Mouse (Mus musculus): ENCODE measurements around the gene Sele. TPM values are rescaled to one million over a fixed set of nuclear protein-coding genes. Genes with fewer than 3 reads are reported as not detected.

The Sele gene
- polyA plus RNA-seq, 1 experiment from 2014 or later, result not detected

DNA sequence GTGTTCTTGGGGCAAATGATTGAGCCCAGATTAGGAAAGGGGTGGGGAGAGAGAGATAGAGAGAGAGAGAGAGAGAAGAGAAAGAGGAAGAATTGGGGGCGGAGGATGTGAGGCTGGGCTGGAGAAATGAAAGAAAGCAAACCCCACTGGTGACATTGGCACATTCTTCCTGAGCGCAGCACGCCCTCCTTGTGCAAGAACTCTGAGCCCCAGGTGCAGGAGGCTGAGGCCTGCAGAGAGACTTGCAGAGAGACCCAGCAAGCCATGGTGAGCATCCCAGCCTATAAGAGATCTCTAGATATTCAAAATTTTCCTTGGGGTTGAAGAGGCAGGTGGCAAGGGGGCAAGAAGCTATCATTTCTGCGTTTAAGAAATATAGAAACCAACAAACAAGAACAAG lies 13.9 kb downstream of the Sele start, which contains the start of gene Sell:
Gene Sell (plus strand): TSS at position 58 of the 400 bp plus-strand sequence.
- ATAC-seq (ENCODE audit: insufficient number of reproducible peaks, low FRiP score, low TSS enrichment, low read depth) (no peak), DNase-seq (ENCODE audit: low spot score) (no peak)
- Histone ChIP-seq H3K27ac (replicated peaks; ENCODE audit: low read depth, low read length) (no peak within 1 kb of the TSS), H3K9ac (ENCODE audit: low read length) (no peak within 1 kb of the TSS), H3K4me2 (ENCODE audit: low read depth, severe bottlenecking) (no peak within 1 kb of the TSS), H3K9me3 (ENCODE audit: control insufficient read depth, low read length) (no peaks in the 10 kb centered on the region), H3K27me3 (ENCODE audit: control insufficient read depth, insufficient read depth, low read length) (no peaks in the 10 kb centered on the region), H3K4me1 (ENCODE audit: control insufficient read depth, insufficient read depth, low read length) (no peaks in the 10 kb centered on the region), H3K4me3 (ENCODE audit: low read depth, low read length) (no peak within 1 kb of the TSS), H3K36me3 (ENCODE audit: control insufficient read depth, insufficient read depth, low read length) (no peaks in the 10 kb centered on the region)
- WGBS, result 73% methylated on average over 4 of the region's 4 CpGs

DNA sequence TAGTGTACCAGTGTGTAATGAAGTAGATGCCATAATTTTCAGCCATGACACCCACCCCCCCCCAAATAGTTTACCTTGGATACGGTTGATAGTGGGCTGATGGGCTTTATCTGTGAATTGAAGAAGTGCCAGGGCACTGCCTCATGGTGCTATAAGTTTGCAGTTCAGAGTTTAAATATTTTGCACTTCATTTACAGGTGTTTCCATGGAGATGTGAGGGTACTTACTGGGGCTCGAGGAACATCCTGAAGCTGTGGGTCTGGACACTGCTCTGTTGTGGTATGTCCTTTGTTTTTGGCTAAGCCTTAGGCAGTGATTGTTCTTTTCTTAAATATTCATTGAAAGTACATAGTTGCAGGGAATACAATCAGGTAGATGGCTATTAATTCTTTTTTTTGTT lies 14.8 kb downstream of the Sele start:
- Histone ChIP-seq H3K9ac (ENCODE audit: low read length) (no peak overlapping the region), H3K9me3 (ENCODE audit: control insufficient read depth, low read length) (no peaks in the 10 kb centered on the region), H3K27me3 (ENCODE audit: control insufficient read depth, insufficient read depth, low read length) (no peaks in the 10 kb centered on the region), H3K4me2 (ENCODE audit: low read depth, severe bottlenecking) (no peak overlapping the region), H3K4me1 (ENCODE audit: control insufficient read depth, insufficient read depth, low read length) (no peaks in the 10 kb centered on the region), H3K36me3 (ENCODE audit: control insufficient read depth, insufficient read depth, low read length) (no peaks in the 10 kb centered on the region), H3K4me3 (ENCODE audit: low read depth, low read length) (no peak overlapping the region), H3K27ac (replicated peaks; ENCODE audit: low read depth, low read length) (no peak overlapping the region)
- WGBS, result 74% methylated on average over 2 of the region's 2 CpGs
- ATAC-seq (ENCODE audit: insufficient number of reproducible peaks, low FRiP score, low TSS enrichment, low read depth) (no peak), DNase-seq (ENCODE audit: low spot score) (no peak)

- Histone ChIP-seq H3K27me3 (ENCODE audit: control insufficient read depth, insufficient read depth, low read length) (no peaks in the 10 kb centered on the region), H3K36me3 (ENCODE audit: control insufficient read depth, insufficient read depth, low read length) (no peaks in the 10 kb centered on the region), H3K4me3 (ENCODE audit: low read depth, low read length) (no peak overlapping the region), H3K9me3 (ENCODE audit: control insufficient read depth, low read length) (no peaks in the 10 kb centered on the region), H3K27ac (replicated peaks; ENCODE audit: low read depth, low read length) (no peak overlapping the region), H3K4me2 (ENCODE audit: low read depth, severe bottlenecking) (no peak overlapping the region), H3K4me1 (ENCODE audit: control insufficient read depth, insufficient read depth, low read length) (no peaks in the 10 kb centered on the region), H3K9ac (ENCODE audit: low read length) (no peak overlapping the region)
- no peak for ATAC-seq (ENCODE audit: insufficient number of reproducible peaks, low FRiP score, low TSS enrichment, low read depth)
- WGBS, result 67% methylated on average over 3 of the region's 3 CpGs
- DNase-seq (ENCODE audit: low spot score), result no peak
Observed at GRCm38 (mm10) chr1:164063745-164064144, 15.7 kb downstream of the Sele start.

GRCm38 (mm10) chr1:164069261-164069660 lies 21.2 kb downstream of the Sele start:
- no peaks in the 10 kb centered on the region for H3K36me3 ChIP-seq (ENCODE audit: control insufficient read depth, insufficient read depth, low read length)
- H3K27me3 ChIP-seq (ENCODE audit: control insufficient read depth, insufficient read depth, low read length), result no peaks in the 10 kb centered on the region
- H3K4me3 ChIP-seq (ENCODE audit: low read depth, low read length), result no peak overlapping the region
- H3K4me2 ChIP-seq (ENCODE audit: low read depth, severe bottlenecking), result no peak overlapping the region
- no peak overlapping the region for H3K27ac ChIP-seq (replicated peaks; ENCODE audit: low read depth, low read length)
- no peaks in the 10 kb centered on the region for H3K9me3 ChIP-seq (ENCODE audit: control insufficient read depth, low read length)
- H3K9ac ChIP-seq (ENCODE audit: low read length), result no peak overlapping the region
- DNase-seq (ENCODE audit: low spot score), result no peak
- H3K4me1 ChIP-seq (ENCODE audit: control insufficient read depth, insufficient read depth, low read length), result no peaks in the 10 kb centered on the region
- ATAC-seq (ENCODE audit: insufficient number of reproducible peaks, low FRiP score, low TSS enrichment, low read depth), result no peak

DNA sequence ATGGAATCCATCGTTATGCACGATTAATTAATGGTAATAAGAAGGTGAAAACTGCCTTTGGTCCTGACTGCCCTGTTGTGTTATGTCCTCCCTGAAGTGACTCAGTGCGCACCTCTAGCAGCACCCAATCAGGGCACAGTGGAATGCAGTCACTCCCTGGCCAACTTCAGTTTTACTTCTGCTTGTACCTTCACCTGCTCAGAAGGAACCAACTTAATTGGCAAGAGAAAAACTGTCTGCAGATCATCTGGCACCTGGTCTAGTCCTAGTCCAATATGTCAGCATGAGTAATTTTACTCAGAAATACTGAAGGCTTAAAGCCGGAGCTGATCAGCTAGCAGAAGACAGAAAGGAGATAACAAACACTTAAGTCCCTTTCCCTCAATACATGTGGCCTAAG lies 22.4 kb downstream of the Sele start:
- Histone ChIP-seq H3K9me3 (ENCODE audit: control insufficient read depth, low read length) (no peaks in the 10 kb centered on the region), H3K4me1 (ENCODE audit: control insufficient read depth, insufficient read depth, low read length) (no peaks in the 10 kb centered on the region), H3K36me3 (ENCODE audit: control insufficient read depth, insufficient read depth, low read length) (no peaks in the 10 kb centered on the region), H3K27me3 (ENCODE audit: control insufficient read depth, insufficient read depth, low read length) (no peaks in the 10 kb centered on the region), H3K4me2 (ENCODE audit: low read depth, severe bottlenecking) (no peak overlapping the region), H3K9ac (ENCODE audit: low read length) (no peak overlapping the region), H3K27ac (replicated peaks; ENCODE audit: low read depth, low read length) (no peak overlapping the region), H3K4me3 (ENCODE audit: low read depth, low read length) (no peak overlapping the region)
- 87% methylated on average over 4 of the region's 4 CpGs for WGBS
- ATAC-seq (ENCODE audit: insufficient number of reproducible peaks, low FRiP score, low TSS enrichment, low read depth) (no peak), DNase-seq (ENCODE audit: low spot score) (no peak)

DNA sequence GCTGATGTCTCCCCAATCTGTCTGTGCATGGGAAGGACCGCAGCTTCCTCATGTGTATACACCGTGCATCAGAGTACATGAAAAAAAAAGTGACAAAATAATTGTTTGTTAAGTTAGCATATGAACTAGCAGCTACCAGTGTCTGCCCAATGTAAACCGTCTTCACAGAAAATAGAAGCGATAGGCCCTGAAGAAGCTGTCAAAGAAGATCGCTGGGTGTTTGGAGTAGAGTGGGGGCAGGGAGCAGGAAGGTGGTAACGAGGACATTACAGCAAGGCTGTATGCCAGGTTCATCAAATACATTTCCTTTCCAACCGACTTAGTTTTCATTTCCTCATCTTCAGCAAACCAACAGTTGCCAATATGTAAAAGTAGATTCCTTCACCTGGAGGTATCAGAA lies 23.1 kb downstream of the Sele start:
- Histone ChIP-seq H3K9me3 (ENCODE audit: control insufficient read depth, low read length) (no peaks in the 10 kb centered on the region), H3K4me2 (ENCODE audit: low read depth, severe bottlenecking) (no peak overlapping the region), H3K9ac (ENCODE audit: low read length) (no peak overlapping the region), H3K27ac (replicated peaks; ENCODE audit: low read depth, low read length) (no peak overlapping the region), H3K36me3 (ENCODE audit: control insufficient read depth, insufficient read depth, low read length) (no peaks in the 10 kb centered on the region), H3K4me1 (ENCODE audit: control insufficient read depth, insufficient read depth, low read length) (no peaks in the 10 kb centered on the region), H3K27me3 (ENCODE audit: control insufficient read depth, insufficient read depth, low read length) (no peaks in the 10 kb centered on the region), H3K4me3 (ENCODE audit: low read depth, low read length) (no peak overlapping the region)
- ATAC-seq (ENCODE audit: insufficient number of reproducible peaks, low FRiP score, low TSS enrichment, low read depth) (no peak), DNase-seq (ENCODE audit: low spot score) (no peak)
- WGBS, result 83% methylated on average over 7 of the region's 7 CpGs

DNA sequence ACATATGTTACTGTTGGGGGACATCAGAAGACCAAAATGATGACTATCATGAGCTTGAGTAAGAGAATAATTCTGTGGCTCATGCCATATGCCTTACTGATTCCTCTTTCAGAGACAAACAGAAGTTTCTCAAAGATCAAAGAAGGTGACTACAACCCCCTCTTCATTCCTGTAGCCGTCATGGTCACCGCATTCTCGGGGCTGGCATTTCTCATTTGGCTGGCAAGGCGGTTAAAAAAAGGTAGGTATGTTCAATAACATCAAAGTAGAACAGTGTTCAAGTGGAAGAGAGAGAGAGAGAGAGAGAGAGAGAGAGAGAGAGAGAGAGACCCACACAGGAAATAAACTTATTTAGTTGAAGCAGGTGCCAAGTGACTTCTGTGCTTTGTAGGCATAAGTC lies 24.0 kb downstream of the Sele start:
- H3K36me3 ChIP-seq (ENCODE audit: control insufficient read depth, insufficient read depth, low read length), result no peaks in the 10 kb centered on the region
- H3K4me3 ChIP-seq (ENCODE audit: low read depth, low read length), result no peak overlapping the region
- H3K27ac ChIP-seq (replicated peaks; ENCODE audit: low read depth, low read length), result no peak overlapping the region
- no peaks in the 10 kb centered on the region for H3K27me3 ChIP-seq (ENCODE audit: control insufficient read depth, insufficient read depth, low read length)
- H3K4me2 ChIP-seq (ENCODE audit: low read depth, severe bottlenecking), result no peak overlapping the region
- 83% methylated on average over 4 of the region's 4 CpGs for WGBS
- DNase-seq (ENCODE audit: low spot score), result no peak
- H3K9me3 ChIP-seq (ENCODE audit: control insufficient read depth, low read length), result no peaks in the 10 kb centered on the region
- ATAC-seq (ENCODE audit: insufficient number of reproducible peaks, low FRiP score, low TSS enrichment, low read depth), result no peak
- H3K9ac ChIP-seq (ENCODE audit: low read length), result no peak overlapping the region
- H3K4me1 ChIP-seq (ENCODE audit: control insufficient read depth, insufficient read depth, low read length), result no peaks in the 10 kb centered on the region

GRCm38 (mm10) chr1:164073091-164073490 lies 25.1 kb downstream of the Sele start:
- H3K4me2 ChIP-seq (ENCODE audit: low read depth, severe bottlenecking), result no peak overlapping the region
- no peak overlapping the region for H3K27ac ChIP-seq (replicated peaks; ENCODE audit: low read depth, low read length)
- 88% methylated on average over 9 of the region's 9 CpGs for WGBS
- H3K9ac ChIP-seq (ENCODE audit: low read length), result no peak overlapping the region
- no peaks in the 10 kb centered on the region for H3K27me3 ChIP-seq (ENCODE audit: control insufficient read depth, insufficient read depth, low read length)
- no peaks in the 10 kb centered on the region for H3K9me3 ChIP-seq (ENCODE audit: control insufficient read depth, low read length)
- ATAC-seq (ENCODE audit: insufficient number of reproducible peaks, low FRiP score, low TSS enrichment, low read depth), result no peak
- no peak overlapping the region for H3K4me3 ChIP-seq (ENCODE audit: low read depth, low read length)
- H3K36me3 ChIP-seq (ENCODE audit: control insufficient read depth, insufficient read depth, low read length), result no peaks in the 10 kb centered on the region
- DNase-seq (ENCODE audit: low spot score), result no peak
- no peaks in the 10 kb centered on the region for H3K4me1 ChIP-seq (ENCODE audit: control insufficient read depth, insufficient read depth, low read length)

DNA sequence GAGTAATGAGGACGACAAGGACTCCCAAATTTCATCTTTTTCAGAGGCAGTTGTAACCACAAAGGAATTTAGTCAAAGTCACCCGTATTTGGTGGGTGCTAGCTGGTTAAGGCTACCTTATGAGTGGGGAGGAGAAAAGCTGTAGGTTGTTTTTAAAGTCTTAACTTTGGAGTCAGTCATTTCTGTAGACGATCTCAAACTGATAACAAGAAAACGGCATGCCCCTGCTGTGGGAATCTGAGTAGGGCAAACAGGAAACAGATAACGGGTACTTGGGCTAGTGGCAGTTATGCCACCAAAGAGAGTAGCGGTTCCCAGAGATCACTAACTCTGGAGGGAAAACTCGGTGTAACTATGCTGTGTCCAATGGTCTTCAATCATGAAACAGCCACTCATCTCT lies 25.8 kb downstream of the Sele start:
- Histone ChIP-seq H3K9me3 (ENCODE audit: control insufficient read depth, low read length) (no peaks in the 10 kb centered on the region), H3K4me2 (ENCODE audit: low read depth, severe bottlenecking) (no peak overlapping the region), H3K4me3 (ENCODE audit: low read depth, low read length) (no peak overlapping the region), H3K27me3 (ENCODE audit: control insufficient read depth, insufficient read depth, low read length) (no peaks in the 10 kb centered on the region), H3K27ac (replicated peaks; ENCODE audit: low read depth, low read length) (no peak overlapping the region), H3K36me3 (ENCODE audit: control insufficient read depth, insufficient read depth, low read length) (no peaks in the 10 kb centered on the region), H3K9ac (ENCODE audit: low read length) (no peak overlapping the region), H3K4me1 (ENCODE audit: control insufficient read depth, insufficient read depth, low read length) (no peaks in the 10 kb centered on the region)
- WGBS, result 83% methylated on average over 7 of the region's 7 CpGs
- DNase-seq (ENCODE audit: low spot score), result no peak
- no peak for ATAC-seq (ENCODE audit: insufficient number of reproducible peaks, low FRiP score, low TSS enrichment, low read depth)
